Mouse (Mus musculus): ENCODE data around the gene Ankrd12. TPM values are rescaled to one million over a fixed set of nuclear protein-coding genes. Genes with fewer than 3 reads are reported as not detected.
"Not testable (repeated sequence)": the region's sequence is repeated elsewhere in the genome, so short reads cannot be mapped to it uniquely, and the experiment has no call there.

The Ankrd12 gene
- polyA plus RNA-seq, 1 experiment from 2014 or later: 29.4 TPM

GRCm38 (mm10) chr17:66076174-66076927, 538 bp downstream of the Ankrd12 start:
- H3K27me3 ChIP-seq (ENCODE audit: control insufficient read depth, insufficient read depth, low read length): no peaks in the 10 kb centered on the region
- under 1% methylated on average over 84 of the region's 95 CpGs for WGBS

DNA sequence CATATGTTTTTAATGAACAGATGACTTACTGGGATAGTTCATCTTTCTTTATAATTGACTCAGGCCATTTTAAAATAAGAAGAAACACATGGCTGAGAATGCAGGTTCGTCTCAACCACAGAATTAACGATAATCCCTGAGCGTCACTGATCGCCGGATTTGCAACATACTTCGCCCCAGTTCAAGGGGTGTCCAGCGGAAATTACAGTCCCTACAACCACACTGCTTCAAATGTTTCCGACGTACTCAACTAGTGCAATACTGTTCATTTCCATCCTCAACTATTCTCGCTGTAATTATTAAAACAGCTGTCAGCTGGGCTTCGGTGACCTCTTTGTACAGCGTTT, 1.1 kb downstream of the Ankrd12 start:
- H3K4me1 ChIP-seq (ENCODE audit: control insufficient read depth, insufficient read depth, low read length): no peaks in the 10 kb centered on the region
- H3K9ac ChIP-seq (replicated peaks; ENCODE audit: low read length): peak overlapping the region; percentile 74
- peak overlapping the region; percentile 78; the same call in 1 of the 2 replicates for H3K27ac ChIP-seq (replicated peaks; ENCODE audit: low read depth, low read length)
- H3K4me2 ChIP-seq (ENCODE audit: low read depth, low read length): peak overlapping the region; percentile 86
- 5% methylated on average over 12 of the region's 12 CpGs for whole genome bisulfite sequencing
- no peaks in the 10 kb centered on the region for H3K9me3 ChIP-seq (replicated peaks; ENCODE audit: control insufficient read depth, low read length)
- no peak for ATAC-seq (replicated peaks; ENCODE audit: insufficient number of reproducible peaks, low FRiP score, low TSS enrichment, low read depth)
- DNase-seq (ENCODE audit: low spot score): peak; percentile 64
- no peaks in the 10 kb centered on the region for H3K27me3 ChIP-seq (ENCODE audit: control insufficient read depth, insufficient read depth, low read length)
- peak overlapping the region; percentile 94 for H3K4me3 ChIP-seq (ENCODE audit: low read depth, low read length)
- H3K36me3 ChIP-seq (replicated peaks; ENCODE audit: control insufficient read depth, insufficient read depth, low read depth, low read length): no peaks in the 10 kb centered on the region

More at GRCm38 (mm10) chr17:66076174-66076927, 538 bp downstream of the Ankrd12 start:
- H3K4me3 ChIP-seq (ENCODE audit: low read depth, low read length): peak overlapping the region; percentile 94
- H3K9me3 ChIP-seq (replicated peaks; ENCODE audit: control insufficient read depth, low read length): no peaks in the 10 kb centered on the region
- H3K36me3 ChIP-seq (replicated peaks; ENCODE audit: control insufficient read depth, insufficient read depth, low read depth, low read length): no peaks in the 10 kb centered on the region
- peak; percentile 32 for DNase-seq (ENCODE audit: low spot score)
- peak overlapping the region; percentile 74 for H3K9ac ChIP-seq (replicated peaks; ENCODE audit: low read length)
- ATAC-seq (replicated peaks; ENCODE audit: insufficient number of reproducible peaks, low FRiP score, low TSS enrichment, low read depth): peak; percentile 89
- H3K4me1 ChIP-seq (ENCODE audit: control insufficient read depth, insufficient read depth, low read length): no peaks in the 10 kb centered on the region
- peak overlapping the region; percentile 78 for H3K27ac ChIP-seq (replicated peaks; ENCODE audit: low read depth, low read length)
- H3K4me2 ChIP-seq (ENCODE audit: low read depth, low read length): peak overlapping the region; percentile 86

GRCm38 (mm10) chr17:66073971-66074370, 2.9 kb downstream of the Ankrd12 start:
- WGBS: 86% methylated on average over 7 of the region's 7 CpGs
- no peaks in the 10 kb centered on the region for H3K9me3 ChIP-seq (replicated peaks; ENCODE audit: control insufficient read depth, low read length)
- H3K36me3 ChIP-seq (replicated peaks; ENCODE audit: control insufficient read depth, insufficient read depth, low read depth, low read length): no peaks in the 10 kb centered on the region
- no peaks in the 10 kb centered on the region for H3K4me1 ChIP-seq (ENCODE audit: control insufficient read depth, insufficient read depth, low read length)
- no peaks in the 10 kb centered on the region for H3K27me3 ChIP-seq (ENCODE audit: control insufficient read depth, insufficient read depth, low read length)
- ATAC-seq (replicated peaks; ENCODE audit: insufficient number of reproducible peaks, low FRiP score, low TSS enrichment, low read depth): no peak
- no peak overlapping the region for H3K4me3 ChIP-seq (ENCODE audit: low read depth, low read length)
- DNase-seq (ENCODE audit: low spot score): no peak
- no peak overlapping the region for H3K9ac ChIP-seq (replicated peaks; ENCODE audit: low read length)
- no peak overlapping the region for H3K4me2 ChIP-seq (ENCODE audit: low read depth, low read length)
- no peak overlapping the region for H3K27ac ChIP-seq (replicated peaks; ENCODE audit: low read depth, low read length)

DNA sequence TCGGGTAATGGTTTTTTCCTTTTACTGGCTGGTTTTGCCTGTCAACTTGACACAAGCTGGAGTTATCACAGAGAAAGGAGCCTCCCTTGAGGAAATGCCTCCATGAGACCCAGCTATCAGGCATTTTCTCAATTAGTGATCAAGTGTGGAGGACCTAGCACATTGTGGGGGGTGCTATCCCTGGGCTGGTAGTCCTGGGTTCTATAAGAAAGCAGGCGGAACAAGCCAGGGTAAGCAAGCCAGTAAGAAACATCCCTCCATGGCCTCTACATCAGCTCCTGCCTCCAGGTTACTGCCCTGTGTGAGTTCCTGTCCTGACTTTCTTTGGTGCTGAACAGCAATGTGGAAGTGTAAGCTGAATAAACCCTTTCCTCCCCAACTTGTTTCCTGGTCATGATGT, 7.9 kb downstream of the Ankrd12 start:
- not testable (repeated sequence) for H3K9ac ChIP-seq (replicated peaks; ENCODE audit: low read length); H3K4me3 ChIP-seq (ENCODE audit: low read depth, low read length); H3K4me2 ChIP-seq (ENCODE audit: low read depth, low read length); H3K27ac ChIP-seq (replicated peaks; ENCODE audit: low read depth, low read length); H3K4me1 ChIP-seq (ENCODE audit: control insufficient read depth, insufficient read depth, low read length); H3K9me3 ChIP-seq (replicated peaks; ENCODE audit: control insufficient read depth, low read length); H3K27me3 ChIP-seq (ENCODE audit: control insufficient read depth, insufficient read depth, low read length); ATAC-seq (replicated peaks; ENCODE audit: insufficient number of reproducible peaks, low FRiP score, low TSS enrichment, low read depth); H3K36me3 ChIP-seq (replicated peaks; ENCODE audit: control insufficient read depth, insufficient read depth, low read depth, low read length); DNase-seq (ENCODE audit: low spot score)
- WGBS: 90% methylated on average over 2 of the region's 2 CpGs

DNA sequence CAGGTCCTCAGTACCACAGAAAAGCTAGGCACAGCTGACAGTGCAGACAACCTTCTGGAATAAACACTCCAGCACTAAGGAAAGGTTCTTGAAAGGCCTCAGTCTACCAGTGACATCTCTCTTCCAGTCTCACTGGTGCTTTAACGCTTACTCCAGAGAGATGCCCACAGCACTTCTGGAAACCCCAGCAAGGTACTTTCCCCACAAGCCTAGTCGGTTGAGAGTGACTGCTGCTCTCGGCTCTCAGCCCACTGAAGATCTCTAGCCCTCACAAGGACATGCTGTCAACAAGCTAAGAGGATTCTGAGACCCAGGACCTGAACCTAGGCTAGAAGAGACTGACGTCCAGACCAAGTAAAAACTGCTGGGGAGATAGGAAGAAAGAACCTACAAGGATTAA, 11.8 kb downstream of the Ankrd12 start:
- no peak for DNase-seq (ENCODE audit: low spot score)
- 90% methylated on average over 4 of the region's 4 CpGs for WGBS
- H3K4me2 ChIP-seq (ENCODE audit: low read depth, low read length): no peak overlapping the region

GRCm38 (mm10) chr17:66061241-66061938, 15.5 kb downstream of the Ankrd12 start:
- DNase-seq (ENCODE audit: low spot score) (no peak), ATAC-seq (replicated peaks; ENCODE audit: insufficient number of reproducible peaks, low FRiP score, low TSS enrichment, low read depth) (no peak)
- Histone ChIP-seq H3K4me2 (ENCODE audit: low read depth, low read length) (no peak overlapping the region), H3K27ac (replicated peaks; ENCODE audit: low read depth, low read length) (no peak overlapping the region), H3K4me3 (ENCODE audit: low read depth, low read length) (no peak overlapping the region), H3K9ac (replicated peaks; ENCODE audit: low read length) (no peak overlapping the region), H3K4me1 (ENCODE audit: control insufficient read depth, insufficient read depth, low read length) (no peaks in the 10 kb centered on the region), H3K27me3 (ENCODE audit: control insufficient read depth, insufficient read depth, low read length) (no peaks in the 10 kb centered on the region), H3K9me3 (replicated peaks; ENCODE audit: control insufficient read depth, low read length) (no peaks in the 10 kb centered on the region), H3K36me3 (replicated peaks; ENCODE audit: control insufficient read depth, insufficient read depth, low read depth, low read length) (no peaks in the 10 kb centered on the region)
- 55% methylated on average over 8 of the region's 8 CpGs for WGBS

More for the DNA sequence above, 11.8 kb downstream of the Ankrd12 start:
- ATAC-seq (replicated peaks; ENCODE audit: insufficient number of reproducible peaks, low FRiP score, low TSS enrichment, low read depth): no peak
- H3K4me3 ChIP-seq (ENCODE audit: low read depth, low read length): no peak overlapping the region
- no peaks in the 10 kb centered on the region for H3K4me1 ChIP-seq (ENCODE audit: control insufficient read depth, insufficient read depth, low read length)
- H3K27ac ChIP-seq (replicated peaks; ENCODE audit: low read depth, low read length): no peak overlapping the region
- H3K27me3 ChIP-seq (ENCODE audit: control insufficient read depth, insufficient read depth, low read length): no peaks in the 10 kb centered on the region
- no peaks in the 10 kb centered on the region for H3K9me3 ChIP-seq (replicated peaks; ENCODE audit: control insufficient read depth, low read length)
- no peak overlapping the region for H3K9ac ChIP-seq (replicated peaks; ENCODE audit: low read length)
- no peaks in the 10 kb centered on the region for H3K36me3 ChIP-seq (replicated peaks; ENCODE audit: control insufficient read depth, insufficient read depth, low read depth, low read length)

DNA sequence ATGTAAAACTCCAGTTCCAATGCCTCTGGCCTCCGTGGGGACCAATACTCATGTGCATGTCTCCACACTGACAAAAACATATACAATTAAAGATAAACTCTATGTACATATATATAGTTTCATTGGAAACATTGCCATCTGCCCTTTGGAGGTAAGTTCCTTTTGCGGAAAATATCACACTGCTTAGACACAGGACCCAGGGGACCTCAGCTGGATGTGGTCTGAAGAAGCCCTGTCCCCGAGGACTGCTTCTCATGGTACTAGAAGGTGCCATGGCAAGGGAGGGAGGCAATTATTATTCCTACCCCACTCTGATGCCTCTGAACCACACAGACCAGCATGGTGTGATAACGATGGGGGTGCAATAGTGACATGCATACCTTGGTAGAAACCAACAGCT, 18.7 kb downstream of the Ankrd12 start:
- Histone ChIP-seq H3K9me3 (replicated peaks; ENCODE audit: control insufficient read depth, low read length) (no peaks in the 10 kb centered on the region), H3K4me3 (ENCODE audit: low read depth, low read length) (no peak overlapping the region), H3K9ac (replicated peaks; ENCODE audit: low read length) (no peak overlapping the region), H3K4me2 (ENCODE audit: low read depth, low read length) (no peak overlapping the region), H3K27ac (replicated peaks; ENCODE audit: low read depth, low read length) (no peak overlapping the region), H3K36me3 (replicated peaks; ENCODE audit: control insufficient read depth, insufficient read depth, low read depth, low read length) (no peaks in the 10 kb centered on the region), H3K27me3 (ENCODE audit: control insufficient read depth, insufficient read depth, low read length) (no peaks in the 10 kb centered on the region), H3K4me1 (ENCODE audit: control insufficient read depth, insufficient read depth, low read length) (no peaks in the 10 kb centered on the region)
- DNase-seq (ENCODE audit: low spot score) (no peak), ATAC-seq (replicated peaks; ENCODE audit: insufficient number of reproducible peaks, low FRiP score, low TSS enrichment, low read depth) (no peak)
- 86% methylated on average over 4 of the region's 4 CpGs for WGBS

- H3K9ac ChIP-seq (replicated peaks; ENCODE audit: low read length): no peak overlapping the region
- no peak overlapping the region for H3K4me2 ChIP-seq (ENCODE audit: low read depth, low read length)
- no peaks in the 10 kb centered on the region for H3K4me1 ChIP-seq (ENCODE audit: control insufficient read depth, insufficient read depth, low read length)
- no peak overlapping the region for H3K4me3 ChIP-seq (ENCODE audit: low read depth, low read length)
- H3K36me3 ChIP-seq (replicated peaks; ENCODE audit: control insufficient read depth, insufficient read depth, low read depth, low read length): no peaks in the 10 kb centered on the region
- DNase-seq (ENCODE audit: low spot score) (no peak), ATAC-seq (replicated peaks; ENCODE audit: insufficient number of reproducible peaks, low FRiP score, low TSS enrichment, low read depth) (no peak)
- WGBS: 80% methylated on average over 2 of the region's 2 CpGs
- no peaks in the 10 kb centered on the region for H3K27me3 ChIP-seq (ENCODE audit: control insufficient read depth, insufficient read depth, low read length)
- no peaks in the 10 kb centered on the region for H3K9me3 ChIP-seq (replicated peaks; ENCODE audit: control insufficient read depth, low read length)
- no peak overlapping the region for H3K27ac ChIP-seq (replicated peaks; ENCODE audit: low read depth, low read length)
Measured at GRCm38 (mm10) chr17:66057145-66057544, 19.7 kb downstream of the Ankrd12 start.
